Mouse (Mus musculus): ENCODE data around the gene Olfr485. TPM values are rescaled to one million over a fixed set of nuclear protein-coding genes. Genes with fewer than 3 reads are reported as not detected.
"Not testable (repeated sequence)": the region's sequence is repeated elsewhere in the genome, so short reads cannot be mapped to it uniquely, and the experiment has no call there.

The Olfr485 gene
- polyA plus RNA-seq (2015; fragmentation: Nextera tagmentation; extraction: Ambion mirVana): not detected in 2 replicates

DNA sequence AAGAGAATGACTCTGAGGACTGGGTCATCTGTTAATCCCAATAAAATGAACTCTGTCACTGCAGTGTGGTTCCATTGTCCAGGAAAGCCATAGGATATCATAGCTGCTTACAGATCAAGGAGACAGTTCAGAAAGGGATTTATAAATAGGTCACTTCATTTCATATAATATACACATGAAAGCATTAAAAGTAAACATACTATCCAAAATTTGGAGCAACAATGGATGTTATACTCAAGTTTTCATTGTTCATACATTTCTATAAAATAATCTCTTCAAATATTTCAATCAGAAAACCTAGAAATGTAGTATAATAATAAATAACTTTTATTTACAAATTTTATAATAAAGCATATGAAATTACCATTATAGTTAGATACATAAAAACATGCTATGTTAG is at the start of gene Olfr485:
Gene Olfr485, minus strand, starts transcription at position 101 of the 400 bp plus-strand sequence.
- Histone ChIP-seq H3K9ac (no peak within 1 kb of the TSS), H3K4me2 (no peak within 1 kb of the TSS), H3K27me3 (no peaks in the 10 kb centered on the region), H3K9me3 (replicated peaks) (no peaks in the 10 kb centered on the region), H3K4me1 (replicated peaks) (no peaks in the 10 kb centered on the region), H3K4me3 (replicated peaks) (no peak within 1 kb of the TSS), H3K27ac (no peak within 1 kb of the TSS), H3K36me3 (no peaks in the 10 kb centered on the region)
- ATAC-seq (ENCODE audit: low read depth) (no peak), DNase-seq (no peak)

DNA sequence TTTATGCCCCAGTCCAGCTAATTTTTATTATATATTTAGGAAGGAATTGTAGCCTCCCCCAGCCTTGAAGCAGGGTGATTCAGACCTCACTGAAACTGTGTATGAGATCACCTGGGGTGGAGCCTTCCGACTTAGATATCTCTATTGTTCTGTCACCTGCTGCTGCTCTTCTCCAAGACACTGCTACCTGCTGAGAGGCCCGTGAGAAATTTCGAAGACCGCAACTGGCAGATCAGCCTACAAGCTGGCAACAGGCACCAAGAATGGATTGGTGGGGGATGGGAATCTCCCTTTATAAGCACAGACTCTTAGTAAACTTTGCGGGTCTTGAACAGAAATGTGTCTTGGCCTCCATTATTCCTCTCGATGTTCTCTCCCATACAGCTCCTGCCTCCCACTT is 37.3 kb upstream of the Olfr485 start:
- no peaks in the 10 kb centered on the region for H3K4me1 ChIP-seq (replicated peaks)
- H3K4me3 ChIP-seq (replicated peaks): no peak overlapping the region
- H3K9ac ChIP-seq: no peak overlapping the region
- no peak for ATAC-seq (ENCODE audit: low read depth)
- DNase-seq: no peak
- no peaks in the 10 kb centered on the region for H3K27me3 ChIP-seq
- H3K27ac ChIP-seq: no peak overlapping the region
- H3K4me2 ChIP-seq: no peak overlapping the region
- WGBS (ENCODE audit: insufficient replicate concordance): 62% methylated on average over 6 of the region's 6 CpGs
- H3K36me3 ChIP-seq: no peaks in the 10 kb centered on the region
- no peaks in the 10 kb centered on the region for H3K9me3 ChIP-seq (replicated peaks)

DNA sequence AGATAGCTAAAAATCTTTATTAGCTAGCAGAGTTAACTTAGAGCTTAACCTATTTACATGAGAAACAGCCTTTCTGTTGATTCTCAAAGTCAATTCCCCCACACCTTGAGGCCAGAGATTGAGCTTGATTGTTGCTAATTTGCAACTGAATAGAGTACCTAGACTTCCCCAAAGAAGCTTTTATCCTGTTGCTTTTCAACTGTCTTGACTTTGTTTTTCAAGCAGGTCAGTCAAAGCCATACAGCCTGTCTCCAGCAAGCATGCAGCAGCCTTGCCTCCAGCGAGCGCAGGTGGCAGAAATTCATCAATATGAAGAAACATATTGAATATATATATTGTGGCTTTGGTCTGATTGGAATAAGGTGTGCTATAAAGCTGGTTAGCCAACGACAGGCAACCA is 36.7 kb upstream of the Olfr485 start:
- H3K9ac ChIP-seq; H3K9me3 ChIP-seq (replicated peaks); H3K27me3 ChIP-seq; DNase-seq; H3K4me3 ChIP-seq (replicated peaks); H3K27ac ChIP-seq; H3K4me1 ChIP-seq (replicated peaks); H3K4me2 ChIP-seq; H3K36me3 ChIP-seq; ATAC-seq (ENCODE audit: low read depth): not testable (repeated sequence)
- 44% methylated on average over 3 of the region's 3 CpGs for WGBS (ENCODE audit: insufficient replicate concordance)

DNA sequence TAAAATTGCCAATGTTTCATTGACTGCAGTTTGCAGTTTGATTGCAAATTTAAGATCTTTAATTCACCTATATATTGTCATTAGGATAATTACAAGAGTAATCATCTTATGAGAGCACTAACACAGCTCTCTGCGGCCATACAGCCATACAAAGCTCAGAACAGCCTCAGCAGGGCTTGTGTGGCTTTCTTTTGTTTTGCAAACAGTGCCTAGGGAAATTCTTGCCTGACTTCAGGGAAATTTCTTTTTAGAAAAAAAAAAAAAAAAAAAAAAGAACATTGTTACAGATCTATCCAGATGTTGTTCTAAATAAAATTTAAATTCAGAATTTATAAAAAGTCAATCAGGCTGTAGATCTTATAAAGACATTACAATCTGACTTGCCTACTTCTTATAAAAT is 33.0 kb upstream of the Olfr485 start:
- ATAC-seq (ENCODE audit: low read depth); H3K27ac ChIP-seq; H3K4me1 ChIP-seq (replicated peaks); H3K9ac ChIP-seq; H3K4me3 ChIP-seq (replicated peaks); H3K27me3 ChIP-seq; DNase-seq; H3K4me2 ChIP-seq; H3K9me3 ChIP-seq (replicated peaks); H3K36me3 ChIP-seq: not testable (repeated sequence)
- 57% methylated on average over 1 of the region's 1 CpGs for WGBS (ENCODE audit: insufficient replicate concordance)

DNA sequence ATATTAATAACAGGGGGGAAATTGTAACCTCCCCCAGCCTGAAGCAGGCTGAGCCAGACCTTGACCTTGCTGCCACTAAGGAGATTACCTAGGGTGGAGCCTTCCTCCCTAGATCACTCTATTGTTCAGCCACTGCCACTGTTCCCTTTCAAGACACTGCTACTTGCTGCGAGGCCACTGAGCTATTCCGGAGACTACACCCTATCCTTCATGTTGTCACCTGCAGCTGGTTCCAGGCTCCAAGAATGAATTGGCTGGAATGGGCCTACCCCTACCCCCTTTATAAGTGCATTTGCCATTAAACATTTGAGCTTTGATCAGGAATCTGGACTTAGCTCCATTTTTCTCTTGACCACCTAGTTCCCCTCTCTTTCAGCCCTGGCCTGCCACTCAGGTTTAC is 31.5 kb upstream of the Olfr485 start:
- not testable (repeated sequence) for H3K4me2 ChIP-seq; H3K9me3 ChIP-seq (replicated peaks); H3K4me3 ChIP-seq (replicated peaks); ATAC-seq (ENCODE audit: low read depth); H3K9ac ChIP-seq; H3K27me3 ChIP-seq; DNase-seq; H3K27ac ChIP-seq; H3K4me1 ChIP-seq (replicated peaks); H3K36me3 ChIP-seq
- WGBS (ENCODE audit: insufficient replicate concordance): 50% methylated on average over 2 of the region's 2 CpGs

DNA sequence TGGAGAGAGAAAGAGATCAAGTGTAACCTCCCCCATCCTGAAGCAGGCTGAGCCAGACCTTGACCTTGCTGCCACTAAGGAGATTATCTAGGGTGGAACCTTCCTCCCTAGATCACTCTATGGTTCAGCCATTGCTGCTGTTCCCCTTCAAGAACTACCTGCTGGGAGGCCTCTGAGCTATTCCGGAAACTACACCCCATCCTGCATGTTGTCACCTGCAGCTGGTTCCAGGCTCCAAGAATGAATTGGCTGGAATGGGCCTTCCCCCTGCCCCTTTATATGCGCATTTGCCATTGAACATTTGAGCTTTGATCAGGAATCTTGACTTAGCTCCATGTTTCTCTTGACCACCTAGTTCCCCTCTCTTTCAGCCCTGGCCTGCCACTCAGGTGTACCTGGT is 25.6 kb upstream of the Olfr485 start:
- not testable (repeated sequence) for H3K4me1 ChIP-seq (replicated peaks); DNase-seq; H3K9ac ChIP-seq; H3K4me3 ChIP-seq (replicated peaks); H3K4me2 ChIP-seq; H3K36me3 ChIP-seq; H3K27me3 ChIP-seq; H3K9me3 ChIP-seq (replicated peaks); H3K27ac ChIP-seq; ATAC-seq (ENCODE audit: low read depth)
- WGBS (ENCODE audit: insufficient replicate concordance): 53% methylated on average over 2 of the region's 2 CpGs

DNA sequence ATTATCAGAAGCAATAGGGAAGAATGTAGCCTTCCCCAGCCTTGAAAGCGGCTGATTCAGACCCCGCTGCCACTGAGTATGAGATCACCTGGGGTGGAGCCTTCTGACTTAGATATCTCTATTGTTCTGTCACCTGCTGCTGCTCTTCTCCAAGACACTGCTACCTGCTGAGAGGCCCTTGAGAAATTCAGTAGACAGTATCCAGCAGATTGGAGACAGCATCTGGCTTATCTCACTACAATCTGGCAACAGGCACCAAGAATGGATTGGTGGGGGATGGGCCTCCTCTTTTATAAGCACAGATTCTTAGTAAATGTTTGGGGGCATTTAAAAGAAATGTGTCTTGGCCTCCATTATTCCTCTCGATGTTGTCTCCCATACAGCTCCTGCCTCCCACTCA is 24.7 kb upstream of the Olfr485 start:
- H3K4me2 ChIP-seq; H3K36me3 ChIP-seq; H3K27ac ChIP-seq; H3K4me3 ChIP-seq (replicated peaks); H3K27me3 ChIP-seq; H3K4me1 ChIP-seq (replicated peaks); H3K9me3 ChIP-seq (replicated peaks); DNase-seq; H3K9ac ChIP-seq; ATAC-seq (ENCODE audit: low read depth): not testable (repeated sequence)
- WGBS (ENCODE audit: insufficient replicate concordance): 68% methylated on average over 3 of the region's 3 CpGs

DNA sequence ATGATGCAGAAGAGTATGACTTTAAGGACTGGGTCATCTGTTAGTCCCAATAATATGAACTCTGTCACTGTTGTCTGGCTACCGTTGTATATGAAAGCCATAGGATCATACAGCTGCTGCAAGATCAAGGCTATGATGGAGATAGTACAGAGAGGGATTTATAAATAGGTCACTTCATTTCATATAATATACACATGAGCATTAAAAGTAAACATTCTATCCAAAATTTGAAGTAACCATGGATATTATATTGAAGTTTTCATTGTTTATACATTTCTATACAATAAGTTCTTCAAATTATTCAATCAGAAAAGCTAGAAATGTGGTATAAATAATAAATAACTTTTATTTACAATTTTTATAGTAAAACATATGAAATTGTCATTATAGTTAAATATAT is 13.0 kb upstream of the Olfr485 start, which contains the start of gene Olfr486:
Gene Olfr486, minus strand, starts transcription at position 101 of the 400 bp plus-strand sequence.
- not testable (repeated sequence) for H3K27ac ChIP-seq; DNase-seq; H3K4me1 ChIP-seq (replicated peaks); H3K27me3 ChIP-seq; H3K4me3 ChIP-seq (replicated peaks); H3K9me3 ChIP-seq (replicated peaks); H3K9ac ChIP-seq; H3K4me2 ChIP-seq; H3K36me3 ChIP-seq; ATAC-seq (ENCODE audit: low read depth)
- 90% methylated on average over 1 of the region's 1 CpGs for WGBS (ENCODE audit: insufficient replicate concordance)

DNA sequence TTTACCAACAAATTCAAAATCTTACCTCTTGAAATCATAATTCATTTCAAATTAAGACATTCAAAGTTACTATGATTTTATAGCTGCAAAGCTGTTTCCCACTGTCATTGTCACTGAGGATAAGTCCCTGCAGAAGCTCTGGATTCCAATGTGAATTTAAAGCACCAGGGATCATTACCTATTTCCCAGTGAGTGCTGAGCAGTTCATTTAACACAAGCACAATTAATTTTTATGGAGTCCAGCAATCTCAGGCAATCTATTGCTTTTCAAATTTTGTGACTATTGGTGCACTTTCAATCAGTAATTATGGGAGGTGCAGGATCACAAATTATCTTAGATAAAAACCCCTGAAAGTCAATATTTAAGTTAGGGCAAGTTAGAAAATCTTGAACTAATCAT is 32.3 kb downstream of the Olfr485 start, which contains the start of gene Olfr484:
Gene Olfr484, minus strand, starts transcription at position 101 of the 400 bp plus-strand sequence.
- no peaks in the 10 kb centered on the region for H3K36me3 ChIP-seq
- no peaks in the 10 kb centered on the region for H3K27me3 ChIP-seq
- no peaks in the 10 kb centered on the region for H3K9me3 ChIP-seq (replicated peaks)
- no peak for DNase-seq
- H3K27ac ChIP-seq: no peak within 1 kb of the TSS
- H3K9ac ChIP-seq: no peak within 1 kb of the TSS
- no peak within 1 kb of the TSS for H3K4me3 ChIP-seq (replicated peaks)
- H3K4me1 ChIP-seq (replicated peaks): no peaks in the 10 kb centered on the region
- ATAC-seq (ENCODE audit: low read depth): no peak
- H3K4me2 ChIP-seq: no peak within 1 kb of the TSS

DNA sequence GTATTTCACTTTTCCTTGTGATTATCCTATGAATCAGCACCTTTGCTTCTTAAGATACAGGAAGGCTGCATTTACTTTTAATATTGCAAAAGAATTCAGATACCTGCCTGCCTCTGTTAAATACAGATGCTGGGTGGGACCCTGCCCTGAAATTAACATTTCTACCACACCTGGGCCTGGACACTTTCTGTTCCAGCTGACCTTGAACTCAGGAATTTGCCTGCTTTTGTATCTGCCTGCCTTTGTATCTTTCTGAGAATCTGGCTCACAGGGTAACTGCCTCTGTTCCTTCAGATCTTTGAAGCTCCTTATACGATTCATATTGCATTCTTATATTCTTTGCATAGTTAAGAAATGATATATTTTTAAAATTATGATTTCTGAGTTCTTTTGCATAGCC is 38.3 kb downstream of the Olfr485 start:
- Histone ChIP-seq H3K4me1 (replicated peaks) (no peaks in the 10 kb centered on the region), H3K27ac (no peak overlapping the region), H3K27me3 (no peaks in the 10 kb centered on the region), H3K9ac (no peak overlapping the region), H3K36me3 (no peaks in the 10 kb centered on the region), H3K4me3 (replicated peaks) (no peak overlapping the region), H3K4me2 (no peak overlapping the region), H3K9me3 (replicated peaks) (no peaks in the 10 kb centered on the region)
- DNase-seq (no peak), ATAC-seq (ENCODE audit: low read depth) (no peak)
- WGBS (ENCODE audit: insufficient replicate concordance): 37% methylated on average over 1 of the region's 1 CpGs

DNA sequence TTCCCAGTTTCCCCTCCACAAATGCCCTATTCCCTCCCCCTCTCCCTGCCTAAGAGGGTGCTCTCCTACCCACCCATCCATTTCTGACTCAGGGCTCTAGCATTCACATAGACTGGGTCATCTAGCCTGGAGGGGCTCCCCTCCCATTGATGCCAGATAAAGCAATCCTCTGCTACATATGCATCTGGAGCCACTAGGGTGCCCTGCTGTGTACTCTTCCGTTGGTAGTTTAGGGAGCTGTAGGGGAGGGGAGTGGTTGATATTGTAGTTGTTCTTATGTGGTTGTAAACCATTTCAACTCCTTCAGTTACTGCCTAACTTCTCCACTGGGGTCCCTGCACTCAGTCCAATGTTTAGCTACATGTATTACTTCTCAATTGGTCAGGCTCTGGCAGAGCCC is 39.0 kb downstream of the Olfr485 start:
- H3K9ac ChIP-seq: no peak overlapping the region
- H3K4me2 ChIP-seq: no peak overlapping the region
- H3K9me3 ChIP-seq (replicated peaks): no peaks in the 10 kb centered on the region
- H3K4me3 ChIP-seq (replicated peaks): no peak overlapping the region
- DNase-seq (no peak), ATAC-seq (ENCODE audit: low read depth) (no peak)
- no peaks in the 10 kb centered on the region for H3K27me3 ChIP-seq
- 25% methylated on average over 1 of the region's 1 CpGs for WGBS (ENCODE audit: insufficient replicate concordance)
- H3K4me1 ChIP-seq (replicated peaks): no peaks in the 10 kb centered on the region
- H3K27ac ChIP-seq: no peak overlapping the region
- no peaks in the 10 kb centered on the region for H3K36me3 ChIP-seq

All from liver, embryonic 13.5 days (tissue).